Comparison of ENCODE assay signal across 8 mouse cellular contexts in the genomic region with DNA sequence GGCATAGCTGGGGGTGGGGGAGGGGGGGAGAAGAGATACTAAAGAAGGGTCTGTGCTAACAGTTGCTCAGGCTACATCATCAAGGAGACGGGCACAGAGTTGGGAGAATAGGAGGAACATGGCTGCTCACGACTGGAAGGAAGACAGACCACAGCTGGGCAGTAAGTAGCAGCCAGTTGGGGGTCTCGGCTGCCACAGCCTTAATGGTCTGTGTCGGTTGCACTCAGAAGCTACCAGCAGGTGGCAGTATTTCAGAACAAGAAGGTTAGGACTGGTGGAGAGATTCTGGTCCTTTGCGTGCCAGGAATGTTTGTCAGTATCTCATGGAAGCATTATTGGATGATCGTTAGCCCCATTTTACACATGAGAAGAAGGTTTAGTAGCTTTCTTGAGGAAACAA.
DNase-seq lines count a peak whose midpoint lies in the region; ATAC-seq lines count a peak whose summit lies in the region.

No protein-coding gene starts in this region.

- no peaks in the 10 kb centered on the region for H3K27me3 ChIP-seq in hindbrain, embryonic 11.5 days (ENCODE audit: control insufficient read depth, insufficient read depth, low read length)
- H3K27me3 ChIP-seq in splenic B cell, adult 2 months (ENCODE audit: control insufficient read depth, insufficient read depth, low read length, poor library complexity, severe bottlenecking) = no peaks in the 10 kb centered on the region

- no peaks in the 10 kb centered on the region for H3K9me3 ChIP-seq in hindbrain, embryonic 11.5 days (ENCODE audit: control insufficient read depth, low read length)

- H3K4me3 ChIP-seq in hindbrain, embryonic 11.5 days (ENCODE audit: low read depth, low read length) = no peak overlapping the region

- H3K36me3 ChIP-seq in hindbrain, embryonic 11.5 days (ENCODE audit: control insufficient read depth, insufficient read depth, low read length) = no peaks in the 10 kb centered on the region
- no peaks in the 10 kb centered on the region for H3K36me3 ChIP-seq in splenic B cell, adult 2 months (ENCODE audit: control insufficient read depth, insufficient read depth, low read length, poor library complexity, severe bottlenecking)

- 21% methylated on average over 6 of the region's 6 CpGs for WGBS in hindbrain, embryonic 11.5 days

- H3K4me2 ChIP-seq in hindbrain, embryonic 11.5 days (replicated peaks; ENCODE audit: low read depth, low read length) = no peak overlapping the region

- H3K27ac ChIP-seq in hindbrain, embryonic 11.5 days (ENCODE audit: low read depth, low read length) = no peak overlapping the region

- DNase-seq in heart, adult 18-20 months = peak; percentile 45 to 79
- DNase-seq in heart, adult 11 months = no peak
- DNase-seq in ZHBTc4 (ENCODE audit: low read depth, low spot score) = peak; percentile 76
- DNase-seq in embryo, embryonic 10.5 days (ENCODE audit: low spot score) = peak; percentile 92
- peak; percentile 88 for DNase-seq in hindbrain, embryonic 11.5 days (ENCODE audit: low spot score)
- peak; percentile 54 to 68 for DNase-seq in layer of hippocampus, postnatal 14 days (ENCODE audit: low spot score in 2 of 2)
- DNase-seq in mesoderm, embryonic 11.5 days (ENCODE audit: low read depth, low spot score) = peak; percentile 89
- peak; percentile 31 for DNase-seq in splenic B cell, adult 2 months (ENCODE audit: low read depth, low spot score)

- H3K4me1 ChIP-seq in hindbrain, embryonic 11.5 days (replicated peaks; ENCODE audit: control insufficient read depth, insufficient read depth, low read length) = no peaks in the 10 kb centered on the region

- peak; percentile 56 for ATAC-seq in hindbrain, embryonic 11.5 days (ENCODE audit: low FRiP score)

- no peak overlapping the region for H3K9ac ChIP-seq in hindbrain, embryonic 11.5 days (ENCODE audit: low read depth, low read length)
